Mouse (Mus musculus) frontal cortex, postnatal 36 days (tissue): ENCODE results near the gene Ip6k1.

Experiments
- DNase-seq, 2 experiments: peaks; one replicate each; pipeline ENCODE4 v3.0.0; 2022; ENCODE audit warnings: low spot score in 2 of 2

Ip6k1 gene

DNA sequence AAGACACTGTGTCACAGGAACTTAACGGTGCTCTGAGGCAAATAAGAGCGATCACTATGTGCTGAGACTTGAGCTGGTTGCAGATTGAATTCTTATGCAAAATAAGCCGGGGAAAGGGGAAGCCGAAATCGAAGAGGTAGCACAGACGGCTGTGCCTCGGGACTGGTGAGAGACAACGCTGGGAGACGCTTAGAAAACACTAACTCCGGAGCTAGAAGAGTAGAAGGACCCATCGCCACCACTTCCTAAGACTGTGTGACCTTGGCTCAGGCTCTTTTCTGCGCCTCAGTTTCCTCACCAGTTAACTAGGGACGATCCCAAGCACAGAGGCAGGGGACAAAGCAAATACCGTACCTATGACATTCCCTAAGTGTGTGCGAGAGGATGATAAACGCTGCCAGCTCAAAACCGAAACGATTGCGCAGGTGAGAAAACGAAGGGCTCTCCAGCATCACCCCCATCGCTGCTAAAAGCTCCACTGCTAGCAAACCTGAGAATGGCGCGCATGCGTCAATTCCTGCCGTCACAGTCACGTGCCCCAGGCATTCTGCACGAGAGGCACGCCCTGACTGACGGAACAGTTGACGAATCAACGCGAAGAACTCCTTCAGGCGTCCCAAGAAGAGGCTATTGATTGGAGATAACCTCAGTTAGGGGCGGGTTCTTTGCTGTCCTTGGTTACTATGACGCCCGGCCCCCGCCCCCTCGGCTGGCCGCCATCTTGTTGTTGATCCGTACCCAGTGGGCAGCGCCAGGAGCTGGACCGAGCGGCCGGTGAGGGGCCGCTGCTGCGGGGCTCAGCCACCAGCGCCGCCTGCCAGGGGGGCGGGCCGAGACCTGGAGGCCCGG is at the start of gene Ip6k1:
Gene Ip6k1 (plus strand): TSS at position 580 of the 849 bp plus-strand sequence.
- DNase-seq = peak; percentile 100

- no peak for DNase-seq
Observed at GRCm38 (mm10) chr9:107955613-107956289, 46.5 kb upstream of the Ip6k1 start.

DNA sequence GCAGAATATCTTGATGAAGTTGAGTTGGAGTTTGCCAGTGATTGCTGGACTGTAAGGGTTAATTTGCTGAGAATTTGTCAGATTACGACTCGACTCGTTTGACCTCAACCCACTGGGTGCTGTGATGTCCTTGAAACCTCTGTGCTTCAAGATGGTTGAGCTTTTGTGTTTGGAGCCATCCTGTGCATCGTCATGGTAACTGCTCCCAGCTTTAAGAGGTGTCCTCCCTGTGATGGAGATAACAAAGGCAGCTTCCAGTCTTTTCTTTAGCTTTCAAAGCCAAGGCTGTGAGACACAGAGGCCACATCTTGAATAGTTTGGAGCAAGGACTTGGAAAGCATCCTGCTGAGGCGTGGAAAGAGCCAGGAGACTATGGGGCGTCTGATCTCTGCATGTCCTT is 45.2 kb upstream of the Ip6k1 start:
- no peak for DNase-seq

GRCm38 (mm10) chr9:107959896-107960295 is 42.4 kb upstream of the Ip6k1 start:
- DNase-seq = no peak

DNA sequence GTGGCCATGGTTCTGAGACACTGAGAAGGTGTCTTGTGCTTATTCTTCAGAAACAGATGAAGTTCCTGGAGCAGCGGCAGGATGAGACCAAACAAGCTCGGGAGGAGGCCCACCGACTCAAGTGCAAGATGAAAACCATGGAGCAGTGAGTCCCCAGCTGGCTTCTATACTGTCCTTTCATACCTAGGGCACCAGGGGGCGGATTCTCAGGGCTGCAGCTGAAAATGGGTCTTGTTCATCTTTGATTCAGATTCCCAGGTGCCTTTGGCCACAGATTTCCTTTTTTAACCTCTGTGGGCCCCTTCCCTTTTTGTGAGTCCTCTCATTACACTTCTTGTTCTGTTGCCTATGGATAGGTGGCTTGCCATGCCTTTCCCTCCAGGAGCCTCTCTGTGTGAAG is 41.4 kb upstream of the Ip6k1 start:
- DNase-seq = no peak

DNA sequence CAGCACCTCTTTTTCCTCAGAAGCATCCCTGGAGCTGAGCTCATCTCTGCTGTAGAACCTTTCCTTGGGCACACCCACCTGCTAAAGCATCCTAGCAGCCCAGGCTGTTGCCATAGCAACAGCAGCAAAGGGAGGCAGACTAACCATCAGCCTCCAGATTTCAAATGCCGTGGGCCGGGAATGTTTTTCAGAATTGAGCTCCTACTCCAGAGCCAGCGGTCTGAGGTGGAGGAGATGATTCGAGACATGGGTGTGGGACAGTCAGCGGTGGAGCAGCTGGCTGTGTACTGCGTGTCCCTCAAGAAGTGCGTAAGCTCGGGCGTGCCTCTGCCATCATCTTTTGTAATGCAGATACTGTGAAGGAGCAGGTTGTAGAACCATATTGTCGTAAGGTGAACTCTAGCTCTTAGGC is 40.9 kb upstream of the Ip6k1 start:
- peak; percentile 81 to 90 for DNase-seq

- peak; percentile 72 to 80 for DNase-seq
Observed at GRCm38 (mm10) chr9:107961881-107962280, 40.4 kb upstream of the Ip6k1 start.

DNA sequence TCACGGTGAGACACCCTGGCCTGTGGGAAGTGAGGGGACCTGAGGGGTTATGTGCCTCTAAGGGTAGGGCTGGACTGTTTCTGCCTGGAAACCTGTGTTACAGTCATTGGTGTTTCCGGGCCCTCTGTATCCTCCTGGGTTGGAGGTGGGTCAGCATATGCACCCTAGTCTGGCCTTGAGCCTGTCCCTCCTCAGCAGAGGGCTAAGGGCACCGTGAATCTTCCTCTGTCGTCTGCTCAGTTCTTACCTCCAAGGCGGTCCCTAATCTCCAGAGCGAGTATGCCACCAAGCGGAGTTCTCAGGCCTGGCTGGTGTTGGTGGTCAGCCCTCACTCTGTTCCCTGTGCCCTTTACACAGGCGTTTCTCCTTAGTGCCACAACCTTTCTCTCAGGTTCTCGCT is 39.4 kb upstream of the Ip6k1 start:
- DNase-seq = no peak

DNA sequence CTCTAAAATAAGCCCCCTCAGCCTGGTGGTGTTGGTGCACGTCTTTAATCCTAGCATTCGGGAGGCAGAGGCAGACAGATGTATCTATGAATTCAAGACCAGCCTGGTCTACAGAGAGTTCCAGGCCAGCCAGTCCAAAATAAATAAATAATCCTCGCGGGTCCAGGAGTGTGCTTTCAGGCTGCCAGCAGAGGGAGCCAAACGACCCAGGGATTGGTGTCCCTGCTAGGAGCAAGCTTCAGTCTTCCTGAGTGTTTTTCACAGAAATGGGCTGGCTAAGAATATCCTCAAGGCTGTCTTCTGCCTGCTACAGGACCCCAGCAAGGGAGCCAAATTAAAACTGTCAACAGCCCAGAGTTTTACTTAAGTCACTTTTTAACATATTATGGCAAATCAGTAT is 38.6 kb upstream of the Ip6k1 start:
- peak in 1 of 2 experiments; percentile 78 for DNase-seq

- no peak for DNase-seq
Observed at GRCm38 (mm10) chr9:107964681-107965080, 37.6 kb upstream of the Ip6k1 start.

- no peak for DNase-seq
Observed at GRCm38 (mm10) chr9:107966676-107967075, 35.6 kb upstream of the Ip6k1 start.

GRCm38 (mm10) chr9:107967437-107967836 is 34.9 kb upstream of the Ip6k1 start:
- DNase-seq = no peak

DNA sequence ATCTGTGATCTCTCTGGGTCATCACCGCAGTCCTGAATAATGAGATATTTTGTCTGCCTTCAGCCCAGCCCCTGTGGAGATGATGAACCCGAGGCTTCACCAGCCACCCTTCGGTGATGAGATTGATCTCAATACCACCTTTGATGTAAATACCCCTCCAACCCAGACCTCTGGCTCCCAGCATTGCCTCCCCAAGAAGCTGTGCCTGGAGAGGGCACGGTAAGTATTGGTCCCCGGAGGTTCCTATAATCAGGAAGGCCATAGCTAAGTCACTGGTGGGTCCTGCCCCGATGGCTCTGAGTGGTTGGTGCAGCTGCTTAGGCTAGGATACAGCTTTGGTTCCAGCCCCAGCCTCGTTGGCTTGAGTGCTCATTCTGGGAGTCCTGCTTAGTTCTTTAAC is 33.8 kb upstream of the Ip6k1 start:
- no peak for DNase-seq

- DNase-seq = no peak
Observed at GRCm38 (mm10) chr9:107970311-107970710, 32.0 kb upstream of the Ip6k1 start.

- no peak for DNase-seq
Observed at GRCm38 (mm10) chr9:107971690-107972541, 30.4 kb upstream of the Ip6k1 start.

DNA sequence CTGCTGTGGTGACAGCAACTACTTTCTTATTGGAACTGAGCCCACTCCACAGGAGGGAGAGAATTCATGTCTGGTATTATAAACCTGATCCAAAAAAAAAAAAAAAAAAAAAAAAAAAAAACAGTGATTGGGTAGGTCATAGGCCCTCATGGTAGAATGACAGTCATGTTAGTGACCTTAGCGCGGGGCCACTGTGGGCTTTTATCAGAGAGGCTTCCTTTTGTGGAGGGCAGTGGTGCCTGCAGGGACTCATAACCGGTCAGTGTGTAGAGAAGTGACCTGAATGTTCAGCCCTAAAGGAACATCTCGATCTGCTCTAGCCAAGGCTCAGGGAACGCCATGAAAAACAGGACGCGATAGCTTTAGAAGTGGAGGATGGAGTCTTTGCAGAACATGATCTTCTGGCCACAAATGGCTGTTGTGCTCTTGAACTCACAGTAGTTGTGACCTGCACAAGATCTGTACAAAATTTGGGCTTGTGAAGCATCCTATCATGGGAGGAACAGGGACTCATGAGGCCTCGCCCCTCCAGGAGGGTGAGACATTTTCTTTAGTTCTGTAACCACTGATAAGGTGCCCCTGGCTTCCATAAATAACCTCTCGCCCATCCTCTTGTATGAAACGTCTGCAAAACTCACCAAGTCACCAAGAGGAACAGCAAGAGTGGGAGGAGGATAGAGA is 27.7 kb upstream of the Ip6k1 start:
- DNase-seq = no peak

- DNase-seq = no peak
Observed at GRCm38 (mm10) chr9:107975399-107976386, 26.6 kb upstream of the Ip6k1 start, which contains the start of gene Uba7. Gene Uba7, plus strand, starts transcription at chr9:107975505.

DNA sequence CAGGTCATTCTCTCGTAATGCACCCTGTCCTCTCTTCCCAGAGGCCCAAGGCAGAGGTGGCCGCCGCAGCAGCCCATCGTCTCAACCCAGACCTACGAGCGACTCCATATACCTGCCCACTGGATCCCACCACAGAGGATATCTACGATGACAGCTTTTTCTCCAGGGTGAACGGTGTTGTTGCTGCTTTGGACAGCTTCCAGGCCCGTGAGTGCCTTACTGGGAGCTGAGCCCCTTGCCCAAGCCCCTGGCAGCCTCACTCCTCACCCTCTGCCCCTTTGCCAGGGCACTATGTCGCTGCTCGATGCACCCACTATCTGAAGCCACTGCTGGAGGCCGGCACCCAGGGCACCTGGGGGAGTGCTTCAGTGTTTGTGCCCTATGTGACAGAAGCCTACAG is 23.5 kb upstream of the Ip6k1 start:
- DNase-seq = no peak

DNA sequence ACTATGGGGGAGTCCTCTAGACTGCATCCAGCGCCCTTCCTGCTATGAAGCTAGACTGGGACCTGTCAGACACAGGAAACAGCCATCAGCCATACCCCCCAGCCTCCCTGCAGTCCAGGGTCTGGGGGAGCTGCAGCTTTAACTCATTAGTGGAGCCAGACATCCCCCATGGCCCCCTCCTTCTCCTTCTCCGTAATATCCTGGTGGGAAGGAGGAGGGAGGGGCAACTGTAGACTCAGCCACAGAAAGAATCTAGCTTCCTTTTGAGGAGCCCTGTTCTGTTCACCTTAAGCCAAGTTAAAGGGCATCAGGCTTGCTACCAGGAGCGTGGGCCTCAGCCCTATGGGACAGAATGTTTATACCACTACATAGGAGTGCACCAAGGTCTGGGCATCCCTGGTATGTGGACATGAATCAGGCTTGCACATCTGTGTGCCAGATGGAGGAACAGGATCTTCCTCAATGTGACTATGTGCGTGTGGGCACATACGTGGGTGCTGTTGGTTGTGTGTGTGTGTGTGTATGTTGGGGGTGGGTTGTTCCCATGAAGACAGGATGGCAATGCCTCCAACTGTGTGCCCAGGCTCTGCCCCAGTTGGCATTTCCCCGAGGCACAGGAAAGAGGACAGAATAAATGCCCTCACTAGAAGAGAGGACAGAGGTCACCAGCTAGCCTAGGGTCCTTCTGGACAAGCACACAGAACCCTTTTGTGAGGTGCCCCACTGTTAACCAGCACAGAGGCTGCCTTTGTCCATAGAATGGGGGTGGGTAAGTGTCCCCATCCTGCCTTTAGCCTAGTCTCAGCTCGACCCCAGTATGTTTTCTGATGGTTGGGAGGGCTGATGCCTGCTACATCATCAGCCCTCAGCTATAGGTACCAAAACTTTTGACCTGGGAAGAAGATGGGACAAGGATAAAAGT is 20.4 kb upstream of the Ip6k1 start:
- DNase-seq = peak in 1 of 2 experiments; percentile 40
